Mouse (Mus musculus) small intestine, adult 2 months (tissue): ENCODE measurements around the gene Canx.

ENCODE experiments used
- CTCF ChIP-seq: fragments of 200-500 bp; IDR thresholded peaks from 2 replicates; pipeline ENCODE4 v1.5.1; 2012; ENCODE audit warnings: low read depth, mild to moderate bottlenecking, control low read depth, inconsistent platforms, low read length, moderate library complexity, mixed read lengths; ENCODE audit not compliant: insufficient replicate concordance, insufficient read length; ENCODE audit errors: extremely low read depth
- POLR2A ChIP-seq: fragments of 200-500 bp; IDR thresholded peaks from 2 replicates; pipeline ENCODE4 v1.6.1; 2012; ENCODE audit warnings: low read depth, mild to moderate bottlenecking, control low read depth, inconsistent platforms, low read length, moderate library complexity

GRCm38 (mm10) chr11:50275568-50276151 is 49.8 kb downstream of the Canx start:
- no peak for TF ChIP-seq CTCF
- TF ChIP-seq POLR2A, result no peak
